In the genomic region with DNA sequence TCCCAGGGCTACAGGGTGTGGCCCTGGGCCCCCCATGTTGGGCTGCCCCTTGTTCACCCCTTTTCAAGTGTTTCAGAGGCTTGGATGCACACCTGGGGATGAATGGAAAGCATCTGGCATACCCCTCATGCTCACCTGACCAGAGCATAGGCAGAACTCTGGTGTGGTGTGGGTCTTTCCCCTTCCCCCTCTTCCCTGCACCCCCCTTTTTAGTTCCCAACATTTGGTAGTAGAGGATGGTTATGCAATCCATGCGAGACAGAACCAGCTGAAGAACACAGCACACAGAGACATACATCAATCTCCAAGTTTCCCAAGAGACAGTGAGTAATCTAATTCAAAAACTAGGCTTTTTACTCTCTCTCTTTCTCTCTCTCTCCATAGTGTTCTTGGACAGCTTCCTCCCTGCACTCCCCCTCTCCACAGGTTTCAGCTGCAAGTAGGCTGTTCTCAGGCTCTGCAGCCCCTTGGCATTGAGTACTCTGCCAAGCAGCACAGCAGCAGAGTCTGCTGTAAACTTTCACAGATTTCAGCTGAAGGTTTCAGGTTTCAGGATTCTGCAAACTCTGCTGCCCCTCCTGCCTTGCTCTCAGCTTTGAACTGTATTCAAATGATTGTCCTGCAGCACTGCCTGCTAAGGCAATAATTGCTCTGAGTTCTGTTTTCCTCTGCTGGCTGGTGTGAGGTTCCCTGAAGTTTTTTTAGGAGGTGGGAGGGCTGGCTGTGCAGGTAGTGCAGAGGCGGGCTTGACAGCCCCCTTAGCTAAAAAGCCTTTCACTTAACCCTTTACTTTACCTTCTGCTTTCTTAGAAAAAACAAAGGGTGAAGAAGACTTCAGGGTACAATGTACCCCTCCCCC, we compare ENCODE assay signal across 26 mouse cellular contexts. TPM values are rescaled to one million over a fixed set of nuclear protein-coding genes. Genes with fewer than 3 reads are reported as not detected.
DNase-seq lines count a peak whose midpoint lies in the region; ATAC-seq and TF ChIP-seq lines count a peak whose summit lies in the region.
"Had no signal": no experiment of that assay in that cellular context is flagged by ENCODE, and none has a peak within 500 bp of the region (broad histone marks: within the 10 kb centered on the region; RNA-seq: fewer than 3 reads in every experiment).

No protein-coding gene starts in this region.

- no peaks in the 10 kb centered on the region for H3K36me3 ChIP-seq in kidney, embryonic 15.5 days
- H3K36me3 ChIP-seq in embryonic facial prominence, embryonic 11.5 days (replicated peaks; ENCODE audit: control insufficient read depth, insufficient read depth, low read depth, low read length): no peaks in the 10 kb centered on the region
- no peaks in the 10 kb centered on the region for H3K36me3 ChIP-seq in limb, embryonic 13.5 days
- H3K36me3 ChIP-seq: intestine, embryonic 15.5 days; lung, embryonic 15.5 days had no signal

- H3K9ac ChIP-seq in kidney, embryonic 15.5 days: no peak overlapping the region
- H3K9ac ChIP-seq in embryonic facial prominence, embryonic 11.5 days (replicated peaks; ENCODE audit: low read length): no peak overlapping the region
- no peak overlapping the region for H3K9ac ChIP-seq in limb, embryonic 13.5 days
- H3K9ac ChIP-seq: intestine, embryonic 15.5 days; lung, embryonic 15.5 days had no signal

- no peaks in the 10 kb centered on the region for H3K9me3 ChIP-seq in kidney, embryonic 15.5 days (replicated peaks)
- no peaks in the 10 kb centered on the region for H3K9me3 ChIP-seq in embryonic facial prominence, embryonic 11.5 days (replicated peaks; ENCODE audit: control insufficient read depth, low read length)
- no peaks in the 10 kb centered on the region for H3K9me3 ChIP-seq in limb, embryonic 13.5 days
- H3K9me3 ChIP-seq: intestine, embryonic 15.5 days; lung, embryonic 15.5 days had no signal

- TF ChIP-seq POLR2A in brain, embryonic 14.5 days (IDR thresholded peaks at IDR 0.05; ENCODE audit: borderline replicate concordance, extremely low read depth, insufficient read depth, insufficient read length, poor library complexity, severe bottlenecking): no peak

- no peak for DNase-seq in kidney, adult 18-20 months
- peak; percentile 5 for DNase-seq in brain, embryonic 14.5 days (ENCODE audit: low read depth)
- peak; percentile 41 for DNase-seq in embryonic facial prominence, embryonic 11.5 days (ENCODE audit: low spot score)
- DNase-seq in spleen, postnatal 14 days (ENCODE audit: low spot score in 2 of 2): no peak
- DNase-seq in left cerebral cortex, postnatal 4 days: no peak
- DNase-seq: cerebellum, adult 18-20 months; gastrocnemius, postnatal 10 days; heart, postnatal 4 days; spleen, adult 18-20 months; thymus, postnatal 14 days had no signal

- H3K27ac ChIP-seq in kidney, embryonic 15.5 days: no peak overlapping the region
- H3K27ac ChIP-seq in embryonic facial prominence, embryonic 11.5 days (replicated peaks; ENCODE audit: low read depth, low read length): no peak overlapping the region
- H3K27ac ChIP-seq in limb, embryonic 13.5 days: peak overlapping the region; percentile 63; the same call in 1 of the 2 replicates
- H3K27ac ChIP-seq: intestine, embryonic 15.5 days; lung, embryonic 15.5 days; stomach, postnatal 0 days had no signal

- H3K4me1 ChIP-seq in kidney, embryonic 15.5 days: no peaks in the 10 kb centered on the region; the same call in 1 of the 2 replicates
- H3K4me1 ChIP-seq in embryonic facial prominence, embryonic 11.5 days (ENCODE audit: control insufficient read depth, insufficient read depth, low read length): no peaks in the 10 kb centered on the region
- H3K4me1 ChIP-seq in limb, embryonic 13.5 days: peaks cover 9% of the 10 kb centered on the region
- H3K4me1 ChIP-seq: intestine, embryonic 15.5 days; lung, embryonic 15.5 days; megakaryocyte, embryonic 14.5 days had no signal

- H3K4me2 ChIP-seq in kidney, embryonic 15.5 days: no peak overlapping the region
- H3K4me2 ChIP-seq in embryonic facial prominence, embryonic 11.5 days (ENCODE audit: low read depth, low read length): no peak overlapping the region
- H3K4me2 ChIP-seq in limb, embryonic 13.5 days (replicated peaks): peak overlapping the region; percentile 7; the same call in 1 of the 2 replicates
- H3K4me2 ChIP-seq: heart, embryonic 11.5 days; intestine, embryonic 15.5 days; liver, embryonic 11.5 days; lung, embryonic 15.5 days had no signal

- H3K4me3 ChIP-seq in kidney, embryonic 15.5 days (replicated peaks): no peak overlapping the region
- H3K4me3 ChIP-seq in embryonic facial prominence, embryonic 11.5 days (ENCODE audit: low read depth, low read length): no peak overlapping the region
- no peak overlapping the region for H3K4me3 ChIP-seq in limb, embryonic 13.5 days
- H3K4me3 ChIP-seq: intestine, embryonic 15.5 days; lung, embryonic 15.5 days; megakaryocyte, embryonic 14.5 days had no signal

- TF ChIP-seq CTCF in brain, embryonic 14.5 days (IDR thresholded peaks at IDR 0.05; ENCODE audit: borderline replicate concordance, extremely low read depth, insufficient read depth, insufficient read length): no peak

- H3K27me3 ChIP-seq in kidney, embryonic 15.5 days: no peaks in the 10 kb centered on the region
- H3K27me3 ChIP-seq in embryonic facial prominence, embryonic 11.5 days (ENCODE audit: control insufficient read depth, insufficient read depth, low read length): no peaks in the 10 kb centered on the region
- no peaks in the 10 kb centered on the region for H3K27me3 ChIP-seq in limb, embryonic 13.5 days
- H3K27me3 ChIP-seq: intestine, embryonic 15.5 days; lung, embryonic 15.5 days; megakaryocyte, embryonic 14.5 days had no signal

- ATAC-seq in kidney, embryonic 15.5 days (replicated peaks; ENCODE audit: low FRiP score): peak; percentile 92
- peak; percentile 80; the same call in 1 of the 2 replicates for ATAC-seq in embryonic facial prominence, embryonic 11.5 days (replicated peaks; ENCODE audit: insufficient number of reproducible peaks, low FRiP score, low TSS enrichment, low read depth)
- peak; percentile 91 for ATAC-seq in limb, embryonic 13.5 days (ENCODE audit: low FRiP score, low read depth)
- ATAC-seq: forebrain, embryonic 16.5 days; intestine, embryonic 15.5 days had no signal

- intact Hi-C loops in left cerebral cortex, postnatal 4 days (cut with DNase I): no loop called here

- WGBS in kidney, embryonic 15.5 days: 5% methylated on average over 2 of the region's 2 CpGs
- 19% methylated on average over 2 of the region's 2 CpGs for WGBS in embryonic facial prominence, embryonic 11.5 days
- WGBS in limb, embryonic 13.5 days: 5% methylated on average over 2 of the region's 2 CpGs

RNA-seq across cellular contexts. Expression of gene Vmn2r73, which starts 35.7 kb away (rescaled TPM):
- not detected in 2 replicates for polyA plus RNA-seq in kidney, embryonic 15.5 days (2015; fragmentation: Nextera tagmentation; extraction: Ambion mirVana)
- polyA plus RNA-seq in brain, embryonic 14.5 days (2012; rRNA removed): not detected in 2 replicates
- not detected in 2 replicates for polyA plus RNA-seq in embryonic facial prominence, embryonic 11.5 days (2014; fragmentation: Nextera tagmentation; extraction: Ambion mirVana)
- not detected in 2 replicates for polyA plus RNA-seq in limb, embryonic 13.5 days (2015; fragmentation: Nextera tagmentation; extraction: Ambion mirVana)
- not detected for total RNA-seq in left cerebral cortex, postnatal 4 days (2021)
- total RNA-seq: adrenal gland, adult 18-20 months; ES-E14; gastrocnemius, postnatal 10 days; heart, postnatal 4 days; left cerebral cortex, adult 18-20 months; monocyte, adult 5-6 weeks; neutrophil, adult 5-6 weeks had no signal
- polyA plus RNA-seq: C2C12; forebrain, embryonic 16.5 days; heart, embryonic 11.5 days; intestine, embryonic 15.5 days; large intestine, adult 2 months; liver, embryonic 11.5 days; lung, embryonic 15.5 days; stomach, postnatal 0 days had no signal

Comparison
In these comparisons a context has a peak if more than half of its experiments do, and no peak if none do; other contexts are left out.
1. DNase-seq: peak in brain, embryonic 14.5 days (single experiment) and embryonic facial prominence, embryonic 11.5 days (single experiment); none in kidney, adult 18-20 months (single experiment), spleen, postnatal 14 days (0 of 2) and left cerebral cortex, postnatal 4 days (single experiment).
2. Peak in every context shown above with its lines, with median percentiles within 50 percentile points of each other: ATAC-seq.